Mouse (Mus musculus) heart, postnatal 0 days (tissue): ENCODE measurements around the gene Tmem94.

Source experiments
- CTCF ChIP-seq: IDR thresholded peaks from 2 replicates; pipeline ENCODE4 v1.5.1; 2016; ENCODE audit warnings: antibody characterized with exemption, control low read depth, low read depth
- EP300 ChIP-seq: IDR thresholded peaks from 2 replicates; pipeline ENCODE4 v1.6.1; 2016; ENCODE audit warnings: antibody characterized with exemption, low read depth

DNA sequence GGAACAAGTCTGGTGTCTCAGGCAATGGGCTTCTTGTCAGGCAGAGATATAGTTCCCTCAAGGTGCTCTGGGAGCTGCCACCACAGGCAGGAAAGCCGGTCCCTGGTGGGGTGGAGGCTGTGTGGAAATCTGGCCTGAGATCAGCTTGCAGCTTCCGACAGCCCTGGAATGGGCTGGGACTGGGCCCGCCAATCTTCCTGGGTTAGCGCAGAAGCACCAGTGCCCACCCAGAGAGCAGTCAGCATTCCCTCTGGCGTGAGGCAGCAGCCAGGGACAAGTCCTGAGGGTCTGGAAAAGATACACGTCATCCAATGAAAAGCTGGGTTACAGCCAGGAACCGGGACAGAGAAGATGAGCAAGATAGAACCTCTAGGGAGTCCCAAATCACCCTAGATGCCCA, 46.9 kb downstream of the Tmem94 start:
- TF ChIP-seq CTCF (no peak), EP300 (no peak)
